Mouse (Mus musculus) urinary bladder, postnatal 14 days (tissue): ENCODE measurements around the gene Snd1.

Experiments
- DNase-seq: peaks from one replicate; pipeline ENCODE4 v3.0.0; 2021; ENCODE audit warnings: low spot score

The Snd1 gene

DNA sequence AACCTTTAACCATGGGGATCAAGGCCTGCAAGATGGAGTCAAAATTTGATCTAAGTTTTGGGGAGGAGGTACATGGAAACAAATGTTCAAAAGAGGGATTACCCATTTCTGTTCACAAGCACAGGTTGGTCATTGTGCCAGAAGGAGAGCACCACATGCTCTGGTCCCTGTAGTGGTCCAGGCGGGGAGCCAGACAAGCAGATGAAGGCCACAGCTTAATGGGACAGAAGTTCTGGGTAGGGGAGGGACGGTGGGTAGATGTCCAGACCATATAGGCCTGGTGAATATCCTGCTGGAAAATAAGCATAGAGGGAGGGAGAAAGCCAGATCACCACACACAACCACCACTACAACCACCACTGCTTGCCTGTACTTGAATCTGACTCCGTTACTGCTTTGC is 503.9 kb downstream of the Snd1 start:
- DNase-seq, result no peak

DNA sequence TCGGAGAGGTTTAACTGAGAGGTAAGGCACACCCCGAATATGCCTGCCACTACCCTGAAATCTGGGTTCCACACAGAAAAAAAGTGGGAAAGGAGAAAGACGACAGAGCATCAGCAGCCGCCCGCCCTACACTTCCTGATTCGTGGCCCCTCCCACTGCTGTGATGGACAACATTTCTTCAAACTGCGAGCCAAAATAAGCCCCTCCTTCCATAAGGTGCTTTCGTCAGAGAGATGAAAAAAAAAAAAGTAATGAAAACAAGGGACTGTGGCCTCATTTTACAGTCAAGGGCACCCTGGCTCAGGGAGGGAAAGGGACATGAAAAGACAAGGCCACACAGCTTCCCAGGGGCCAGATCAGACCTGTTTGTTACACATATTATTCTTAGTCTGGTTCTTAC is 504.6 kb downstream of the Snd1 start:
- no peak for DNase-seq

DNA sequence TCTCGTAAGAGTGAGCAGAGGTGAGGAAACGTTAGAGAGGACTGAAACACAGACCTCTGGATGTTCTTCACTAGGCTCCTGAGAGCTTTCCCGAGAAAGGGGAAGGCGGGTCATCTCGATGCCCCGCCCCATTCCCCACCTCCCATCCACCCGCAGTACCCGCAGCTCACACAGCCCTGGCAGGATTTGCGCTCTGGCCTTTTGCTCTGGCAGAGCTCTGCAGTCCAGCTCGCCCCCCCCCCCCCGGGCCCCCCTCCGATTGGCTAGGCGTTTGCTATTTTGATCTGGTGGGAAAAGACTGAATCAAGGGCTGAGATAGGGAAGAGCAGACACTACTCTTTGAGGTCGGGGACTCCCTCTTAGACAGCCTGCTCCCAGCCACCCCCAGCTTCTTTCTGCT is 505.3 kb downstream of the Snd1 start:
- no peak for DNase-seq

DNA sequence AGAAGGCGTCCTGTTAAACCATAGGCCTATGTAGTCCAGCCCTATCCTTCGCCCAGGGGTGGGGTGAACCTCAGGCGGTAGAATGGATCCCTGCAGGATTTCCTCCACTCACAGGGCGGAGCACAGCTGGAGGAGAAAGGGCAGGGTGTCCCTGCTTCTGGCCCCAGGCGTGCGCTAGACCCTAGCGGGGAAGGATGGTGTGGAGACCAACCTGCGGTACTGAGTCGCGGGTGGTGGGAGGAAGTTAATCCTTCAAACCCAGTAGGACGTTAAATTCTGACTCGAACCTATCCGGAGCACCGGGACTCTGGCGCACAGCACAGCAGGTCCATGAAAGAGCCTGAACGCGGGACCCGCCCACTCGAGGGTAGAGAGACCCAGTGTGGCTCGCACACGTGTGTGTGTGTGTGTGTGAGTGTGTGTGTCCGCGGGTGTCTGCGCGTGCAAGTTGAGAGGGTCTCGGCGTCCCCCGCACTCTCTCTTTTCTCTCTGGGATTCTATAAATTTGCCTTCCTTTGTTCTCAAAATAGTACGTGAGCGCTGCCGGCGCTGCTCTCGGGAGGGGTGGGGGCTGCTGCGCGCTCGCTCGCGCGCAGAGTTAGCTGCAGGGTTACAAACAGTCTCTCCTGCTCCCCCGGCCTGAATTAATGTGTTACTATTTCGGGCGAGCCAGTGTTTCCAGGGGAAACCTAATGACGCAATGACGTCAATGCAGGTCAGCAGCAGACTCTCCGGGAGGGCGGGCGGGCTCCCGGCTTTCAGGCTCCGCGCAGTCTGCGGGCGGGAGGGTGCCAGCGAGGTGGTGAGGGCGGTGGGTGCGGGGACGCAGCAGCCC is 506.0 kb downstream of the Snd1 start:
- DNase-seq, result no peak

DNA sequence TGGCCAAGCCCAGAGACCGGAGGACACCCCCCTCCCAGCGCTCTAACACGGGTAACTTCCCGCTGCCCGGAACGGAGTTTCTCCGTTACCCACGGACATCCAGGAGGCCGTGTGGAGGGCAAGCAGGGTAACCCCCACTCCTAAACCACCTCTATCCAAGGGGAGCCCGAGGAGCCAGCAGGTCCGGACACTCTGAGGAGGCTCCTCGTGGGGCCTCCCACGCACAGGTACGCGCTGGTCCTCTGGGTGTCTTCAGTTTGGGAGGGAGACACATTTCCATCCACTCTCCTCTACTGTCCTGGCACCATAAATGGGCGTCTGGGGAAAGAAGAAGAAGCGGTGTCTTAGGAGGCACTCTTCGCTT is 506.6 kb downstream of the Snd1 start:
- DNase-seq, result no peak

DNA sequence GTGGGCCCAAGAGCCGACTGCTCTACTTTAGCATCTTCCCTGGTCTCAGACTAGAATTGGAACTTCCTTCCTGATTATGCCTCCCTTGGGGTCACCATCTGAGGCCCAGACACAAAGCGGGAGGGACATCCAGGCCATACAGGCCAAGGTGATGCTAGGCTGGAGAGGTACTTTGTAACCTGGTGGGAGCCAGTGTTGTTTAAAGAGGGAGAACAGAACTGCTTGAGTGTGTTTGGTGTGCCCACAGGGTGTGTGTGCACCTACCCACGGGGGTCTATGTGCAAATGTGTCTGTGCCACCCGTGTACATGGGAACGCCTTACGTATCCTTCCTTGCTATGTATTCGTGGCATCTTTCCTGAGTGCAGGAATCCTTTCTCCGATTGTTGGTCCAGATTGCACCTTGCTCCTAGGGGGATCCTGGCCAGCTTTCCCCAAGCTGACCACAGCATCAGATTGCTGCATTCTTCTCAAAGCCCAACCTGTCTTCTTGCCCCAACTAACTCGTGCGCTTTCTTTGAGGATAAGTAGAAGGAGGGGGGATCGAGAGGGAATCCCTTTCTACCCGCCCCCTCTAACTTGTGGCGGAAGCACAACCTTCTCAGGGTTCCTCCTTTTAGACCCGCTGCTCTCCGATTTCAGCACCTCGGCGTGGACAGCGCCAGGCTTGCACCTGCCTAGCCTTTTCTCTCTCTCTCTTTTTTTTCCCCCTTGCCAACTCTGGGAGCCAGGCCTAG is 507.2 kb downstream of the Snd1 start:
- peak; percentile 63 for DNase-seq

DNA sequence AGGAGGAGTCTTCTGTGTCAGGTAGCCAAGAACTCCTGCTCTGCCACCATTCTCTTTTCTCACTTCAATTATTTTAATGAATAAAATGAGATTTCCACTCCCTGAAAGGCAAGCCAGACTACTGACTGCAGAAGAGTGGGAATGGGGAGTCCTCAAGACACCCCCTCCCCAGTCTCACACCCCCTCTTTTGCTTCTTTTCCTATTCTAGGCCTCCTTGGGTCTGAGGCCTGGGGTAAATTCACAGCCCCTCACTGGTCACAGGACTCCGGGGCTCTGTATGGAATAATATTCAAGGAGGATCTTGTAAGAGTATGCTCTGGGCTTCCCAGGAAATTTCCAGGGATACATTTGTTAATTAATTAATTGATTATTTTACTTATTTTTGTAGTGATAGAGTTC is 507.9 kb downstream of the Snd1 start:
- no peak for DNase-seq
